Comparison of ENCODE assay signal across 10 mouse cellular contexts in the genomic region with DNA sequence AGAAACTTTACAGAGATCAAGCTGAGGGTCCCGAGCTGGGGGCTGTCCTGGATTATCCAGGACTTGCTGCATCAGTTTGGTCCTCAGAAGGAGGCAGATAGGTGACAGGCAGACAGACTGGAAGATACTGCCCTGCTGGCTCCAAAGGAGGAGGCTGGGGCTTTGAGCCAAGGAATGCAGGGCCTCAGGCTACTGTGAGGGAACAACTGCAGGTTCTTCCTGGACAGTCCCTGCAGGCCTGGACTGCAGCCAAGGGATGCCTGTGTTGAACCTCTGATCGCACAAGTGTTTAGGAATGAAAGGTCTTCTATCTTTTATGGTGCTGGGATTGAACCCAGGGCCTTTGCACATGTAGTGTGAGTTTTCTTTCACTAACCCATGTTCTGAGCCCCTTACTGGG. TPM values are rescaled to one million over a fixed set of nuclear protein-coding genes. Genes with fewer than 3 reads are reported as not detected.
DNase-seq lines count a peak whose midpoint lies in the region; ATAC-seq and TF ChIP-seq lines count a peak whose summit lies in the region.
"Had no signal": no experiment of that assay in that cellular context is flagged by ENCODE, and none has a peak within 500 bp of the region (broad histone marks: within the 10 kb centered on the region; RNA-seq: fewer than 3 reads in every experiment).

No protein-coding gene starts in this region.

- 36% methylated on average over 2 of the region's 2 CpGs for WGBS in kidney, adult 2 months
- 19% methylated on average over 2 of the region's 2 CpGs for WGBS in stomach, postnatal 0 days
- 46% methylated on average over 2 of the region's 2 CpGs for WGBS in liver, postnatal 0 days (ENCODE audit: insufficient replicate concordance)

- no peaks in the 10 kb centered on the region for H3K27me3 ChIP-seq in kidney, adult 2 months (replicated peaks; ENCODE audit: control insufficient read depth, insufficient read depth, low read length)
- H3K27me3 ChIP-seq in stomach, postnatal 0 days (ENCODE audit: control insufficient read depth, insufficient read depth, low read length): no peaks in the 10 kb centered on the region
- H3K27me3 ChIP-seq in liver, postnatal 0 days (ENCODE audit: insufficient read depth, low read length): no peaks in the 10 kb centered on the region

- no peak overlapping the region for H3K9ac ChIP-seq in stomach, postnatal 0 days (ENCODE audit: low read length)
- H3K9ac ChIP-seq in liver, postnatal 0 days (replicated peaks): no peak overlapping the region
- H3K9ac ChIP-seq: liver, embryonic 12.5 days had no signal

- TF ChIP-seq CTCF in kidney, adult 2 months (conservative IDR thresholded peaks at IDR 0.05; ENCODE audit: insufficient read depth, insufficient read length, low read depth, low read length): no peak
- no peak for TF ChIP-seq CTCF in stomach, postnatal 0 days (IDR thresholded peaks at IDR 0.05; ENCODE audit: low read depth)
- TF ChIP-seq CTCF in liver, postnatal 0 days (IDR thresholded peaks at IDR 0.05; ENCODE audit: low read depth): no peak

- ATAC-seq in stomach, postnatal 0 days (ENCODE audit: low FRiP score, low TSS enrichment): no peak
- no peak for ATAC-seq in liver, postnatal 0 days
- ATAC-seq: forebrain, embryonic 14.5 days; liver, embryonic 12.5 days had no signal

- no peaks in the 10 kb centered on the region for H3K4me1 ChIP-seq in kidney, adult 2 months (ENCODE audit: control insufficient read depth, insufficient read depth, low read length)
- H3K4me1 ChIP-seq in stomach, postnatal 0 days (replicated peaks; ENCODE audit: control insufficient read depth, insufficient read depth): peaks cover 6% of the 10 kb centered on the region
- peaks cover 7% of the 10 kb centered on the region for H3K4me1 ChIP-seq in liver, postnatal 0 days (ENCODE audit: insufficient read depth)

- TF ChIP-seq POLR2A in kidney, adult 2 months (IDR thresholded peaks at IDR 0.05; ENCODE audit: low read depth, low read length): no peak

- H3K9me3 ChIP-seq in stomach, postnatal 0 days (ENCODE audit: control insufficient read depth, low read length): no peaks in the 10 kb centered on the region
- H3K9me3 ChIP-seq in liver, postnatal 0 days (ENCODE audit: low read length): no peaks in the 10 kb centered on the region
- H3K9me3 ChIP-seq: liver, embryonic 12.5 days had no signal

- no peak overlapping the region for H3K27ac ChIP-seq in kidney, adult 2 months (ENCODE audit: insufficient read depth, low read depth, low read length)
- H3K27ac ChIP-seq in stomach, postnatal 0 days (replicated peaks): peak overlapping the region; percentile 73
- no peak overlapping the region for H3K27ac ChIP-seq in liver, postnatal 0 days (ENCODE audit: low read depth)
- H3K27ac ChIP-seq: liver, embryonic 12.5 days had no signal

- DNase-seq in adrenal gland, postnatal 10 days: peak; percentile 68
- no peak for DNase-seq in adrenal gland, adult 8-10 months
- DNase-seq in ovary, postnatal 36 days (ENCODE audit: low spot score): peak; percentile 37
- DNase-seq in ovary, postnatal 10 days (ENCODE audit: low spot score): no peak
- peak; percentile 83 for DNase-seq in kidney, adult 2 months
- peak; percentile 50 for DNase-seq in stomach, postnatal 0 days (ENCODE audit: low spot score)
- no peak for DNase-seq in left cerebral cortex, adult 9 months (ENCODE audit: low spot score in 2 of 2)
- DNase-seq in liver, postnatal 0 days: no peak

- H3K36me3 ChIP-seq in kidney, adult 2 months (ENCODE audit: control insufficient read depth, insufficient read depth, low read length): no peaks in the 10 kb centered on the region
- H3K36me3 ChIP-seq in stomach, postnatal 0 days (ENCODE audit: control insufficient read depth, insufficient read depth, low read length): no peaks in the 10 kb centered on the region
- H3K36me3 ChIP-seq in liver, postnatal 0 days (replicated peaks; ENCODE audit: insufficient read depth, low read length): no peaks in the 10 kb centered on the region
- H3K36me3 ChIP-seq: liver, embryonic 12.5 days had no signal

- H3K4me3 ChIP-seq in kidney, adult 2 months (ENCODE audit: insufficient read depth, low read depth, low read length): no peak overlapping the region
- H3K4me3 ChIP-seq in stomach, postnatal 0 days (ENCODE audit: low read depth, low read length): no peak overlapping the region
- H3K4me3 ChIP-seq in liver, postnatal 0 days (ENCODE audit: low read depth, low read length): no peak overlapping the region
- H3K4me3 ChIP-seq: liver, embryonic 12.5 days had no signal

- TF ChIP-seq EP300 in stomach, postnatal 0 days (optimal IDR thresholded peaks at IDR 0.05): no peak
- no peak for TF ChIP-seq EP300 in liver, postnatal 0 days (IDR thresholded peaks at IDR 0.05; ENCODE audit: low read depth)

- no peak overlapping the region for H3K4me2 ChIP-seq in stomach, postnatal 0 days (replicated peaks; ENCODE audit: low read depth)
- no peak overlapping the region for H3K4me2 ChIP-seq in liver, postnatal 0 days (ENCODE audit: low read depth, low read length)
- H3K4me2 ChIP-seq: liver, embryonic 12.5 days had no signal

RNA-seq across cellular contexts. Expression of gene Gadd45b, which starts 17.9 kb away (rescaled TPM):
- 10 to 100 TPM; 11.7 to 44.5 TPM for total RNA-seq in adrenal gland, postnatal 10 days (2021)
- 100 to 1,000 TPM in 1 of 4 experiments, 10 to 100 TPM in 3; 17.5 to 112 (median 73.6) TPM for total RNA-seq in adrenal gland, adult 8-10 months (2022)
- polyA plus RNA-seq in kidney, adult 2 months (2012; rRNA removed): 10.1 and 11.3 TPM in 2 replicates
- polyA plus RNA-seq in stomach, postnatal 0 days (2015; fragmentation: Nextera tagmentation; extraction: Ambion mirVana): 59.5 and 62.2 TPM in 2 replicates
- 17.3 and 18.7 TPM in 2 replicates for polyA plus RNA-seq in liver, postnatal 0 days (2015; fragmentation: Nextera tagmentation; extraction: Ambion mirVana)

RNA-seq across cellular contexts. Expression of gene Lmnb2, which starts 29.8 kb away (rescaled TPM):
- 10 to 100 TPM; 14.5 to 16.5 TPM for total RNA-seq in adrenal gland, postnatal 10 days (2021)
- 10 to 100 TPM; 10.0 to 17.2 (median 15.2) TPM for total RNA-seq in adrenal gland, adult 8-10 months (2022)
- polyA plus RNA-seq in kidney, adult 2 months (2012; rRNA removed): 8.5 and 10.1 TPM in 2 replicates
- 12.0 and 12.4 TPM in 2 replicates for polyA plus RNA-seq in stomach, postnatal 0 days (2015; fragmentation: Nextera tagmentation; extraction: Ambion mirVana)
- polyA plus RNA-seq in liver, postnatal 0 days (2015; fragmentation: Nextera tagmentation; extraction: Ambion mirVana): 5.4 and 6.5 TPM in 2 replicates

RNA-seq across cellular contexts. Expression of gene Timm13, which starts 47.0 kb away (rescaled TPM):
- total RNA-seq in adrenal gland, postnatal 10 days (2021): 100 to 1,000 TPM; 271 to 285 TPM
- total RNA-seq in adrenal gland, adult 8-10 months (2022): 100 to 1,000 TPM; 154 to 235 (median 185) TPM
- 375 and 474 TPM in 2 replicates for polyA plus RNA-seq in kidney, adult 2 months (2012; rRNA removed)
- polyA plus RNA-seq in stomach, postnatal 0 days (2015; fragmentation: Nextera tagmentation; extraction: Ambion mirVana): 292 and 304 TPM in 2 replicates
- polyA plus RNA-seq in liver, postnatal 0 days (2015; fragmentation: Nextera tagmentation; extraction: Ambion mirVana): 242 and 244 TPM in 2 replicates

Comparison
In these comparisons a context has a peak if more than half of its experiments do, and no peak if none do; other contexts are left out.
1. DNase-seq: peak in adrenal gland, postnatal 10 days (single experiment), ovary, postnatal 36 days (single experiment), kidney, adult 2 months (single experiment) and stomach, postnatal 0 days (single experiment); none in adrenal gland, adult 8-10 months (single experiment), ovary, postnatal 10 days (single experiment), left cerebral cortex, adult 9 months (0 of 2) and liver, postnatal 0 days (single experiment).